Mouse (Mus musculus): ENCODE data around the gene Vmn1r191. TPM values are rescaled to one million over a fixed set of nuclear protein-coding genes. Genes with fewer than 3 reads are reported as not detected.
"Not testable (repeated sequence)": the region's sequence is repeated elsewhere in the genome, so short reads cannot be mapped to it uniquely, and the experiment has no call there.

Vmn1r191 gene
- polyA plus RNA-seq (2012) = not detected in 2 replicates

- no peak for TF ChIP-seq GATA1 (IDR thresholded peaks at IDR 0.05; ENCODE audit: low read length)
These were observed at the start of gene Vmn1r191 for GRCm38 (mm10) chr13:22183869-22184268. TSS of gene Vmn1r191 (minus strand) at chr13:22183969.

DNA sequence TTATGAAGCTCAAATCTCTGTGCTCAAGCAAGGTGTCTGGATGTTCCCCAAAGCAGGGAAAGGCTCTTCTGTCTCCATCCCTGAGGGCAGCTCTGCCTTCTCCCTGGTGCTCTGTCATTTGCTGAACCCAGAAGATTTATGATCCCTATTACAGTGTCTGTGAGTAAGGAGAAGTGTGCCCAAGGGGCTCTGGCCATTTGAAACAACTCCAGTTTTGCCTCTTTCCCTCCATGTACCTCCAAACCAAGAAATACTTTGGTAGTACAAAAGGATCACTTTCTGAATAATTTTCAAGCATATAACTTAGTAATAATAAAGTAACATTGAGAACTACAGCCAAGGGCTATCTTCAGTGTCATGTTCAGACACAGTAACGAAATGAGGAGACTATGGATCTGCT, 39.3 kb upstream of the Vmn1r191 start, which contains the start of gene Vmn1r193:
Gene Vmn1r193 (minus strand): TSS at position 101 of the 400 bp plus-strand sequence.
- not testable (repeated sequence) for TF ChIP-seq GATA1 (IDR thresholded peaks at IDR 0.05; ENCODE audit: low read length)

GRCm38 (mm10) chr13:22191041-22191440, 7.3 kb upstream of the Vmn1r191 start, which contains the start of gene Vmn1r192:
TSS of gene Vmn1r192 (minus strand) at chr13:22191141.
- no peak for TF ChIP-seq GATA1 (IDR thresholded peaks at IDR 0.05; ENCODE audit: low read length)

- TF ChIP-seq GATA1 (IDR thresholded peaks at IDR 0.05; ENCODE audit: low read length) = no peak
These were observed 6.6 kb upstream of the Vmn1r191 start for GRCm38 (mm10) chr13:22190385-22190784.

DNA sequence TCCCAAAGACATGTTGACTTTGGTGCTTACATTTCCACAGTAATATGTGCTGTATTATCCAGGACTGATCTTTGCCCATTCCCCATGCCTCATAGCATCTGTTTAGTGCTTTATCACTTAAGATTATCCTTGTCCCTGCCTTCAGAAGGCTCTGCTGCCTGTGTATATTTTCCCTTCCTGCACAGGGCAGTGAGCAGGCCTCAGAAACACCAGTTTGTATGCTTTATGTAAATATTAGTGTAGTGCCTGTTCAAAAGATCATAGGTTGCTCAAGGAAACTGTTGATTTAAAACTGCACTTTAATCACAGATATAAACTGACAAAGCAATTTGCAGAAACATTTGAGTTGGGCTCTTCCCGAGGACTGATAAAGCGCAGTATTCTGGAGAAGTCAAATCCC, 5.5 kb upstream of the Vmn1r191 start:
- no peak for TF ChIP-seq GATA1 (IDR thresholded peaks at IDR 0.05; ENCODE audit: low read length)

- no peak for TF ChIP-seq GATA1 (IDR thresholded peaks at IDR 0.05; ENCODE audit: low read length)
These were observed 15.4 kb downstream of the Vmn1r191 start for GRCm38 (mm10) chr13:22168416-22168815.

Other genes with a start within 250 kb of the Vmn1r191 start
- gene Zfp184, start 238.9 kb downstream of the Vmn1r191 start, polyA plus RNA-seq (2012) = 0.03 and 0.06 TPM in 2 replicates
- gene Pom121l2, start 202.8 kb downstream of the Vmn1r191 start, polyA plus RNA-seq (2012) = not detected in 2 replicates
- gene Prss16, start 174.2 kb downstream of the Vmn1r191 start, polyA plus RNA-seq (2012) = 0.49 and 0.73 TPM in 2 replicates
- gene Hist1h2ah, start 148.4 kb downstream of the Vmn1r191 start, polyA plus RNA-seq (2012) = 3,459 and 5,297 TPM in 2 replicates
- gene Hist1h2bk, start 148.1 kb downstream of the Vmn1r191 start, polyA plus RNA-seq (2012) = 15.3 and 22.3 TPM in 2 replicates
- gene Hist1h4i, start 142.6 kb downstream of the Vmn1r191 start, polyA plus RNA-seq (2012) = 14.0 and 14.4 TPM in 2 replicates
- 29.1 and 41.5 TPM in 2 replicates for gene Hist1h2ag, start 141.0 kb downstream of the Vmn1r191 start, polyA plus RNA-seq (2012)
- 16.2 and 22.5 TPM in 2 replicates for gene Hist1h2bj, start 140.8 kb downstream of the Vmn1r191 start, polyA plus RNA-seq (2012)
- not detected in 2 replicates for gene Vmn1r188, start 99.5 kb downstream of the Vmn1r191 start, polyA plus RNA-seq (2012)
- not detected in 2 replicates for gene Vmn1r189, start 78.1 kb downstream of the Vmn1r191 start, polyA plus RNA-seq (2012)
- not detected in 2 replicates for gene Vmn1r192, start 7.2 kb upstream of the Vmn1r191 start, polyA plus RNA-seq (2012)
- not detected in 2 replicates for gene Vmn1r193, start 39.2 kb upstream of the Vmn1r191 start, polyA plus RNA-seq (2012)
- not detected in 2 replicates for gene Vmn1r194, start 60.2 kb upstream of the Vmn1r191 start, polyA plus RNA-seq (2012)
- gene Vmn1r195, start 86.6 kb upstream of the Vmn1r191 start, polyA plus RNA-seq (2012) = not detected in 2 replicates
- gene Vmn1r196, start 106.0 kb upstream of the Vmn1r191 start, polyA plus RNA-seq (2012) = not detected in 2 replicates
- gene Vmn1r197, start 140.6 kb upstream of the Vmn1r191 start, polyA plus RNA-seq (2012) = not detected in 2 replicates
- gene Vmn1r198, start 166.4 kb upstream of the Vmn1r191 start, polyA plus RNA-seq (2012) = not detected in 2 replicates
- not detected in 2 replicates for gene Vmn1r199, start 195.8 kb upstream of the Vmn1r191 start, polyA plus RNA-seq (2012)
- not detected in 2 replicates for gene Vmn1r200, start 206.4 kb upstream of the Vmn1r191 start, polyA plus RNA-seq (2012)

Data from G1E-ER4 (cell line).